Mouse (Mus musculus): Measurements from ENCODE around the gene Magix. TPM values are rescaled to one million over a fixed set of nuclear protein-coding genes. Genes with fewer than 3 reads are reported as not detected.

Gene Magix
- polyA plus RNA-seq, 1 experiment from 2014 or later = 0.50 TPM

- DNase-seq (ENCODE audit: low spot score) (peak; percentile 48), ATAC-seq (ENCODE audit: low read depth) (peak; percentile 83)
- H3K4me3 ChIP-seq (ENCODE audit: low read depth, low read length) = peak overlapping the region; percentile 48
- peak overlapping the region; percentile 55 for H3K27ac ChIP-seq (replicated peaks; ENCODE audit: low read depth, low read length)
- peak overlapping the region; percentile 68; the same call in 1 of the 2 replicates for H3K9ac ChIP-seq (ENCODE audit: low read depth, low read length)
- 30% methylated on average over 15 of the region's 15 CpGs for WGBS
- peak overlapping the region; percentile 51 for H3K4me2 ChIP-seq (ENCODE audit: low read depth, low read length)
- H3K9me3 ChIP-seq (ENCODE audit: control insufficient read depth, low read length) = no peaks in the 10 kb centered on the region
- H3K36me3 ChIP-seq (ENCODE audit: control insufficient read depth, insufficient read depth, low read length) = no peaks in the 10 kb centered on the region
- 0 out of 2 replicates have a peak, but pooled peaks cover 3% of the 10 kb centered on the region for H3K4me1 ChIP-seq (ENCODE audit: control insufficient read depth, insufficient read depth, low read length)
- H3K27me3 ChIP-seq (replicated peaks; ENCODE audit: control insufficient read depth, insufficient read depth, low read length) = no peaks in the 10 kb centered on the region
Observed at GRCm38 (mm10) chrX:7658031-7658784, 22.8 kb downstream of the Magix start.

- H3K27me3 ChIP-seq (replicated peaks; ENCODE audit: control insufficient read depth, insufficient read depth, low read length) = no peaks in the 10 kb centered on the region
- peak within 1 kb of the TSS; percentile 48 for H3K4me3 ChIP-seq (ENCODE audit: low read depth, low read length)
- DNase-seq (ENCODE audit: low spot score) (peak; percentile 41), ATAC-seq (ENCODE audit: low read depth) (no peak)
- no peaks in the 10 kb centered on the region for H3K36me3 ChIP-seq (ENCODE audit: control insufficient read depth, insufficient read depth, low read length)
- H3K27ac ChIP-seq (replicated peaks; ENCODE audit: low read depth, low read length) = peak within 1 kb of the TSS; percentile 55
- peak within 1 kb of the TSS; percentile 51 for H3K4me2 ChIP-seq (ENCODE audit: low read depth, low read length)
- H3K4me1 ChIP-seq (ENCODE audit: control insufficient read depth, insufficient read depth, low read length) = 0 out of 2 replicates have a peak, but pooled peaks cover 3% of the 10 kb centered on the region
- whole genome bisulfite sequencing = 33% methylated on average over 13 of the region's 26 CpGs
- H3K9ac ChIP-seq (ENCODE audit: low read depth, low read length) = peak within 1 kb of the TSS; percentile 68
- H3K9me3 ChIP-seq (ENCODE audit: control insufficient read depth, low read length) = no peaks in the 10 kb centered on the region
Observed at GRCm38 (mm10) chrX:7657221-7657639, 23.8 kb downstream of the Magix start, which contains the start of gene Prickle3. Gene Prickle3, plus strand, starts transcription at chrX:7657260.

DNA sequence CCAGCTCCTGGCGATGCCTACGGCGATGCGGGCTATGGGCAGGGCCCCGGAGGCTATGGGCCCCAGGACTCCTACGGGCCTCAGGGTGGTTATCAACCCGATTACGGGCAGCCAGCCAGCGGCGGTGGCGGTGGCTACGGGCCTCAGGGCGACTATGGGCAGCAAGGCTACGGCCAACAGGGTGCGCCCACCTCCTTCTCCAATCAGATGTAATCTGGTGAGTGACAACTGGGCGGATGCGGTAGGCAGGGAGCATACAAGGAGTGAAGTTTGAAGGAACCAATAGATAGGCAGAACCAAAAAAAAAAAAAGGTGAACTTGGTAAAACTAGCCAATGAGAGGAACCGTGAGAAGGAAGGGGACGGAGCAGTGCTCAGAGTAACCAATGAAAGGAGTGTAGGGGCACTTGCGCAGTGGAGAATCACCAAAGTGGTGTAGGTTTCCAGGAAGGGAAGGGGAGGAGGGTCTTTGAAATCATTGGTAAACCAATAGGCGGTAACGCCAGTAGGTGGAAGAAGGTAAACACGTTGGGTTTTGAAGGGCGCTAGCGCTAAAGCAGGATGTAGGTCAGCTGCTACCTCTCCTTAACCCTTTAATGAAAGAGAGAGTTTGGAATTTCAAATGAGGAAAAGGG lies 32.3 kb downstream of the Magix start:
- DNase-seq (ENCODE audit: low spot score) (peak; percentile 97), ATAC-seq (ENCODE audit: low read depth) (peak; percentile 98)
- Histone ChIP-seq H3K4me3 (ENCODE audit: low read depth, low read length) (peak overlapping the region; percentile 50), H3K36me3 (ENCODE audit: control insufficient read depth, insufficient read depth, low read length) (no peaks in the 10 kb centered on the region), H3K27me3 (replicated peaks; ENCODE audit: control insufficient read depth, insufficient read depth, low read length) (no peaks in the 10 kb centered on the region), H3K4me2 (ENCODE audit: low read depth, low read length) (peak overlapping the region; percentile 63), H3K4me1 (ENCODE audit: control insufficient read depth, insufficient read depth, low read length) (no peaks in the 10 kb centered on the region), H3K27ac (replicated peaks; ENCODE audit: low read depth, low read length) (peak overlapping the region; percentile 78), H3K9me3 (ENCODE audit: control insufficient read depth, low read length) (no peaks in the 10 kb centered on the region), H3K9ac (ENCODE audit: low read depth, low read length) (peak overlapping the region; percentile 68)
- WGBS = 15% methylated on average over 25 of the region's 25 CpGs

GRCm38 (mm10) chrX:7645349-7645748 lies 35.7 kb downstream of the Magix start:
- WGBS = 22% methylated on average over 5 of the region's 5 CpGs

GRCm38 (mm10) chrX:7640785-7641184 lies 40.3 kb downstream of the Magix start:
- Histone ChIP-seq H3K9ac (ENCODE audit: low read depth, low read length) (no peak overlapping the region), H3K4me3 (ENCODE audit: low read depth, low read length) (no peak overlapping the region), H3K4me2 (ENCODE audit: low read depth, low read length) (no peak overlapping the region), H3K27ac (replicated peaks; ENCODE audit: low read depth, low read length) (no peak overlapping the region), H3K9me3 (ENCODE audit: control insufficient read depth, low read length) (no peaks in the 10 kb centered on the region), H3K27me3 (replicated peaks; ENCODE audit: control insufficient read depth, insufficient read depth, low read length) (0 out of 2 replicates have a peak, but pooled peaks cover 3% of the 10 kb centered on the region), H3K36me3 (ENCODE audit: control insufficient read depth, insufficient read depth, low read length) (no peaks in the 10 kb centered on the region), H3K4me1 (ENCODE audit: control insufficient read depth, insufficient read depth, low read length) (no peaks in the 10 kb centered on the region)
- 32% methylated on average over 12 of the region's 12 CpGs for WGBS
- no peak for ATAC-seq (ENCODE audit: low read depth)
- no peak for DNase-seq (ENCODE audit: low spot score)

More at GRCm38 (mm10) chrX:7645349-7645748, 35.7 kb downstream of the Magix start:
- ATAC-seq (ENCODE audit: low read depth) = no peak
- Histone ChIP-seq H3K4me2 (ENCODE audit: low read depth, low read length) (no peak overlapping the region), H3K36me3 (ENCODE audit: control insufficient read depth, insufficient read depth, low read length) (no peaks in the 10 kb centered on the region), H3K9ac (ENCODE audit: low read depth, low read length) (no peak overlapping the region), H3K27ac (replicated peaks; ENCODE audit: low read depth, low read length) (no peak overlapping the region), H3K4me3 (ENCODE audit: low read depth, low read length) (no peak overlapping the region), H3K9me3 (ENCODE audit: control insufficient read depth, low read length) (no peaks in the 10 kb centered on the region), H3K4me1 (ENCODE audit: control insufficient read depth, insufficient read depth, low read length) (no peaks in the 10 kb centered on the region), H3K27me3 (replicated peaks; ENCODE audit: control insufficient read depth, insufficient read depth, low read length) (no peaks in the 10 kb centered on the region)
- DNase-seq (ENCODE audit: low spot score) = peak; percentile 64

- H3K9ac ChIP-seq (ENCODE audit: low read depth, low read length) = no peak overlapping the region
- WGBS = 29% methylated on average over 13 of the region's 13 CpGs
- DNase-seq (ENCODE audit: low spot score) (no peak), ATAC-seq (ENCODE audit: low read depth) (no peak; the same call in 1 of the 2 replicates)
- H3K36me3 ChIP-seq (ENCODE audit: control insufficient read depth, insufficient read depth, low read length) = no peaks in the 10 kb centered on the region
- H3K4me1 ChIP-seq (ENCODE audit: control insufficient read depth, insufficient read depth, low read length) = no peaks in the 10 kb centered on the region
- no peak overlapping the region for H3K4me3 ChIP-seq (ENCODE audit: low read depth, low read length)
- no peak overlapping the region; the same call in 1 of the 2 replicates for H3K4me2 ChIP-seq (ENCODE audit: low read depth, low read length)
- H3K27me3 ChIP-seq (replicated peaks; ENCODE audit: control insufficient read depth, insufficient read depth, low read length) = 0 out of 2 replicates have a peak, but pooled peaks cover 3% of the 10 kb centered on the region
- no peaks in the 10 kb centered on the region for H3K9me3 ChIP-seq (ENCODE audit: control insufficient read depth, low read length)
- H3K27ac ChIP-seq (replicated peaks; ENCODE audit: low read depth, low read length) = no peak overlapping the region
Observed at GRCm38 (mm10) chrX:7639536-7640325, 41.3 kb downstream of the Magix start.

GRCm38 (mm10) chrX:7638401-7639091 lies 42.5 kb downstream of the Magix start, which contains the start of gene Syp:
Gene Syp, plus strand, starts transcription at chrX:7638471.
- Histone ChIP-seq H3K4me3 (ENCODE audit: low read depth, low read length) (peak within 1 kb of the TSS; percentile 28), H3K9ac (ENCODE audit: low read depth, low read length) (no peak within 1 kb of the TSS), H3K27ac (replicated peaks; ENCODE audit: low read depth, low read length) (no peak within 1 kb of the TSS), H3K36me3 (ENCODE audit: control insufficient read depth, insufficient read depth, low read length) (no peaks in the 10 kb centered on the region), H3K9me3 (ENCODE audit: control insufficient read depth, low read length) (no peaks in the 10 kb centered on the region), H3K4me2 (ENCODE audit: low read depth, low read length) (peak within 1 kb of the TSS; percentile 48), H3K27me3 (replicated peaks; ENCODE audit: control insufficient read depth, insufficient read depth, low read length) (0 out of 2 replicates have a peak, but pooled peaks cover 3% of the 10 kb centered on the region), H3K4me1 (ENCODE audit: control insufficient read depth, insufficient read depth, low read length) (no peaks in the 10 kb centered on the region)
- DNase-seq (ENCODE audit: low spot score) (peak; percentile 81), ATAC-seq (ENCODE audit: low read depth) (peak; percentile 89)
- WGBS = 20% methylated on average over 18 of the region's 42 CpGs

DNA sequence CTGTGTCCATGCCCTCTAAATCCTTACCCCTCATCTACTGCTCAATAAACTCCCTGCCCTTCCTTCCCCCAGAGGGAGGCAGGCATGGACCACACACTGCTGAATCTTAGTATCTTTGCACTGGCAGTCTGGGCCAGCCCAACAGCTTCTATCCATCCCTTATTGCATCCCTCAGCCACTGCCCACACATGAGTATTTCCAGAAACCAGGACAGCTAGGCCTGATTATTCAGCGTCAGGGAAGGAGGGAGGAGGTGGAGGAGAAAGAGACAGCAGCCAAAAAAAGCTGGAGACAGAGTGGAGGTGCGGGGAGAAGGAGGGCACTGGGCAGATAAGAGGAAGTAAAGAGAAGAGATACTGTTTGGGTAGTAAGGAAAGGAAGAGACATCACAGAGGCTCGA lies 46.0 kb downstream of the Magix start:
- WGBS = 62% methylated on average over 3 of the region's 3 CpGs
- Histone ChIP-seq H3K4me1 (ENCODE audit: control insufficient read depth, insufficient read depth, low read length) (no peaks in the 10 kb centered on the region), H3K9ac (ENCODE audit: low read depth, low read length) (no peak overlapping the region), H3K36me3 (ENCODE audit: control insufficient read depth, insufficient read depth, low read length) (no peaks in the 10 kb centered on the region), H3K27ac (replicated peaks; ENCODE audit: low read depth, low read length) (no peak overlapping the region), H3K9me3 (ENCODE audit: control insufficient read depth, low read length) (no peaks in the 10 kb centered on the region), H3K4me3 (ENCODE audit: low read depth, low read length) (no peak overlapping the region), H3K27me3 (replicated peaks; ENCODE audit: control insufficient read depth, insufficient read depth, low read length) (0 out of 2 replicates have a peak, but pooled peaks cover 3% of the 10 kb centered on the region), H3K4me2 (ENCODE audit: low read depth, low read length) (no peak overlapping the region)
- DNase-seq (ENCODE audit: low spot score) (no peak), ATAC-seq (ENCODE audit: low read depth) (no peak)

Data from embryonic facial prominence, embryonic 14.5 days (tissue).